Mouse (Mus musculus): ENCODE measurements around the gene Psd4.

The Psd4 gene

DNA sequence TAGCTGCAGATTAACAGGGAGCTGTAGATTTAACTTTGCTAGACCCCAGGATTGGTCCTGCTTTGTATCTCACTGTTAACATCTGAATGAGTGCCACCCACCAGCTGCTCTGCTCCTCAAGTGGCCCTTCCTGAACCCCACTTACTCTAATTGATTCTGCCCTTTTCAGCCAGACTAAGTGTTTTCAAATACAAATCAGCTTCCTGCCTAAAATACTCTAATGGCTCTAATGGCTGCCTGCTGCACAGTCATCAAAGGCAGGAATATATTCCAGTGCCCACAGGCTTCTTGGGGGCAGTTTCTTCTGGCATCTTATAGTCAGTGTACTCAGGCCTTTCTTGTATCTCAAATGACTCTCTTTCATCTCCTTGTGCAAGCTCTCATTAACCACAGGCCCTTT is 74.5 kb downstream of the Psd4 start:
- no peak for DNase-seq

DNA sequence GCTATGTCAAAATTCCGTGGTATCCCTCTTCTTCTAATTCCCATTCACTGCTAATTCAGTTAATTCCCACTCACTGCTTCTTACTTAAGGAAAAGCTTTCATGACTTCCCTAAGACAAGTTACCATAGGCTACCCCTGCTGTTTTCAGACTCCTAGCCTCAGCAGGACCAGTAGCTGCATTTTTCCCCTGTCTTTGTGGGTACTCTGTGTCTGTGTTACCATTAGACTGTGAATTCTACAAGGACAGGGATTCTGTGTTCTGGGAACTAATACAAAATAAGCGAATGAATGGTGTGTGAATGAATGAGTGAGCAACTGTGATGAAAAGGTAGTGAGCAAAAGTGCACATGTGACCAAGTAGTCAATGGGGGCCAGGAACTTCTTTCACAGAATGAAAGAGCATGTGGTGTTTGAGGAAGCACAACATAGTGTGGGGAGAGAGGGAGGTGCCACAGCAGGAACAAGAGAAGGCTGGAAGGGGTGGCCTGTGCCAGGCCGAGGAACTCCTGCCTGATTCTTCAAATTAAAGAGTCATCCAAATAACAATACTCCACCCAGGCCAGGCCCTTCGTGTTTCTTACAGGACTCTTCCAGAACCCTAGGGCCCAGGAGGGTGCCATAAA is 75.0 kb downstream of the Psd4 start:
- no peak for DNase-seq

DNA sequence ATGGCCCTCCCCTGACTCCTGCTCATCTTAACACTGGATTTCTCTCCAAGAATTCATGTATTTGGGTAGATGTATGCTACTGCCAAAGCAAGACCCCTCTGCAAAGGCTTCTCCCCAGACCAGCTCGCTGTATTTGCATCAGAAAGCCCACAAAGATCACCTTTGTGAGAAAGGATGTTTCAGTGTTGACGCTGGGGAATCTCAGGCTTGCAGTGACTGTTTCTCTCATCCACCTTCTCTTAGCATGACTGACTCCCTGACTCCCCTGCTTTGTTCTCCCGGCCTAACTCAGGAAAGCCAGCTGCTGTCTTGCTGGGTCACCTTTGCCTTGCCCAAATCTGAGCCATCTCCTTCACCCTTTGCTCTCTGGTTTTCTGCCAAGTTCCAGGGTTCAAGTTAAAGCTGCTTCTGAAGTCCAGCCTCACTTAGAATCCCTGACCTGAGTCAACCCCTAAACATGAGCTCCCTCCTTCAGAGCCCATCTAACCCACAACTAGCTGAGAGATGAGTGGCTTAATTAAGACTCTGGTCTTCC is 75.9 kb downstream of the Psd4 start:
- no peak for DNase-seq

DNA sequence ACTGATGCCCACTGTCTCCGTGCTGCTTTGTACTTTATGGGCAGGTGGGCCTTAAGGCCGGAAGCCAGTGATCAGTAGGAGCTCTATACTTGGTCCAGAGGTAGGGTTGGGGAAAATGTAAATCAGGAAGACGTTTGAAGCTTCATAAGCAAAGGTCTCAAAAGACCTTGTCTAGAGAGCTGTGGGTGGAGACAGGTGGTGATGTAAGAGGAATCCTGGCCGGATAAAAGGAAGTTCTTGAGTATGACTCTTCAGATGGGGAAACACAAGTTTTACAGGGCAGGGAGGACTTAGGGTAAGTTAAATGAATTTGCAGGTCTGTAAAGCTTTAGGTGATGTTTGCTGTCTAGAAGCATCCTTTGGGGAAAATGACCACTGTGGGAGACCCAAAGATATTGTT is 81.7 kb downstream of the Psd4 start:
- DNase-seq: no peak

DNA sequence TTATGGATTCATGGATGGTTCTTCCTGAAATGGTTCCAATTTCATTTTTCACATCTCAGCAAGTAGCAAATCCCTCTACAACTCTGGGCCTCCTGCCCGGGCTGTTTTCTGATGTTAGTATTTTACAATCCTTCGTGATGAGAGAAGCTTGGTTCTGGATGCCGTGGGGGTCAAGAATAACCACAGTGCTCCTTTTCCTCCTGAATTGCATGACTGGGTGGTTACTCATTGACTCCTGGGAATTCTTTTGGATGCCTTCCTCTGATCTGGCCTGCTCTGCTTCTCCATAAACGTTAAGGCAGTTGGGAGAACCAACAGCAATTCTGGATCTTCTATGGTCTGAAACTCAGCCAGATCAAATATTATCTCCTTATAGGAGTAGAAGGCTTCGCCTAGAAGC is 85.8 kb downstream of the Psd4 start:
- DNase-seq: no peak

DNA sequence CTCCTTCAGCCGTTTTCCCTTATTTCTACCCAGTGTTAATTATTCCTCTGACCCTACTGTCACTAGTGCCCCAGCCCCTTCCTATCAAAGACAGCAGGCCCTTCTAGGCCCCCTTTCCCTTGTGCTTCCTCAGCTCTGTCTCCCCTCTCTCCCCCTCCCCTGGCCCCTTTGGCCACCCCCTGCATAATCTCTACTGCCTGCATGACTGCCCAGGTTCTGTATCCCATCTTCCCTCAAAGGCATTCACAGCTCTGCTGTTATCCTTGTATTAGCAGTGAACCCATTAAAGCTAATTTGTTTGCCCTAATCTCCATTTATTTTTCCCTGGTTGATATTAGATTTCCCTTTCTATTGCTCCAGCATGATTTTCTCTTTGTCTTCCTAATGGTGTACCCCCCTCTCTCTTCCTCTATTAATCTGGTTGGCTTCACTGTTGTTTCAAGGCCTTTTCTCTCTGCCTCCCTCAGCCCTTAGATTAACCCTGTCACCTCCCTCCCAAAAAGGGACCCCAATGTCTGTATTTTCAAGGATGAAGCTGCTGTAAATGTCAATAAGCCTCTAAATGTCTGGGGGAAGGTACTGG is 87.1 kb downstream of the Psd4 start:
- no peak for DNase-seq

GRCm38 (mm10) chr2:24455057-24455855 is 87.9 kb downstream of the Psd4 start:
- no peak for DNase-seq

GRCm38 (mm10) chr2:24456841-24457240 is 89.5 kb downstream of the Psd4 start:
- DNase-seq: no peak

DNA sequence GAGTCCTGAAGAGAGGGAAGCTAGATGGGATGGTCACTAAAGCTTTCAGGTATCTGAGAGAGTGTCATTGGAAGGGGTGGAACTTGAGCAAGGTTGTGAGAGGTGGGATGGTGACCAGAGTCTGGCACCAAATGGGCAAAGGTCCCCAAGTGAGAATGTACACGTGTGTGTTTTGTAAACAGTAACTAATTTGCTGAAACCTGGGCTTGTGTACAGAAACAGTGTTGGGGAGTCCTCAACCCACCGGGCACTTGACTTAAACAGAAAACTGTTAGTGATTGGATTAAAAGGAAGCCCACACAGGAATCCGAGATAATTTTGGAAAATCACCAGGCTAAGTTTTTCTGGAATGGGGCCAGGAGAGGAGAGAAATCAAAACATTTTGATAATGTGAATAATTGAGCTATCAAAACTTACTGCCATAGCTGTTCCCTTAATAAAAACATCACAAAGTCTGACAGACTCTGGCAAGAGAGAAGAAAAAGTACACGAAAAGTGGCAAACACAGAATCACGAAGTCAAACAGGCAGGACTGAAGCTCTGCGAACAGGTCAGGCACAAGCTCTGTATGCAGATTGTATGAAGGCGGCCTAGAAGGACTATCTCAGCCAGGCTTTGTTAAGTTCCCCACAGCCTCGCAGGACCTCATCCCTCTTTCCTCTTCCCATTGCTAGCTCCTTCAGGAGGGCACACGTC is 92.9 kb downstream of the Psd4 start:
- no peak for DNase-seq

DNA sequence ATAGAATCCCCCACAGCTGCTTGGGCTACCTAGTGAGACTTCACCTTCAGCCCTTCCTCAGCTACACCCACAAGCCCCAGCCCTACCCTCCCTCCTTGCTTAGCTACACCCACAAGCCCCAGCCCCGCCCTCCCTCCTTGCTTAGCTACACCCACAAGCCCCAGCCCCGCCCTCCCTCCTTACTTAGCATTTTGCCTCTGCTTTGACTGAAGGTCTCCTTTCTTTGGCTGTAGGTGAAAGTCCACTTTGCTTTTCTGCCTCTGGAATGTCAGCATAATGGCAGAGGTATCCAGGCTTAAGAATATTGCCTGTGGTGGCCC is 93.4 kb downstream of the Psd4 start:
- DNase-seq: no peak

All from lung, postnatal 14 days (tissue).